Mouse (Mus musculus): Measurements from ENCODE around the gene Ces2f. TPM values are rescaled to one million over a fixed set of nuclear protein-coding genes. Genes with fewer than 3 reads are reported as not detected.
"Not testable (repeated sequence)": the region's sequence is repeated elsewhere in the genome, so short reads cannot be mapped to it uniquely, and the experiment has no call there.

The Ces2f gene
- not detected in 2 replicates for polyA plus RNA-seq (2016; fragmentation: Nextera tagmentation; extraction: Ambion mirVana)

DNA sequence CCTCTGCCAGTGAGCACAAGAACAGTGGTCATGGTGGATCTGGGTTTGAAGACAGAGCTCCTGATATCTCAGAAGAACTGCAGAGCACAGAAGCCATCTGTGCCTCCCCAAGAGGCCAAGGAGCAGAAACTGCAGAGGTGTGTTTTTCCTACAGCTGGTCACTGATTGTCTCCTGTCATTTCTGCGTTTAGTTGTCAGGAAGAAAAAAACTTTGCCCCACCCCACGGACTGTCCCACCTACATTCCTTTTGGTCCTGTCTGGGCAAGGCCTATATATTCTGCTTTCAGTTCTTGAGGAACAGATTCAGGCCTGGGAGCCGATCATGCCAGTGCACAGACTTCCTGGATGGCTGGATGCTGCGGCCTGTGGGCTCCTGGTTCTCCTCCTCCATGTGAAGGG lies at the start of gene Ces2f:
Gene Ces2f, plus strand, starts transcription at position 301 of the 400 bp plus-strand sequence.
- Histone ChIP-seq H3K9me3 (replicated peaks) (no peaks in the 10 kb centered on the region), H3K9ac (no peak within 1 kb of the TSS), H3K36me3 (no peaks in the 10 kb centered on the region), H3K27me3 (replicated peaks) (no peaks in the 10 kb centered on the region), H3K4me1 (replicated peaks) (no peaks in the 10 kb centered on the region), H3K27ac (ENCODE audit: poor library complexity, severe bottlenecking) (no peak within 1 kb of the TSS), H3K4me2 (no peak within 1 kb of the TSS), H3K4me3 (no peak within 1 kb of the TSS)
- 73% methylated on average over 4 of the region's 4 CpGs for WGBS
- ATAC-seq (ENCODE audit: insufficient number of reproducible peaks, low FRiP score), result no peak

DNA sequence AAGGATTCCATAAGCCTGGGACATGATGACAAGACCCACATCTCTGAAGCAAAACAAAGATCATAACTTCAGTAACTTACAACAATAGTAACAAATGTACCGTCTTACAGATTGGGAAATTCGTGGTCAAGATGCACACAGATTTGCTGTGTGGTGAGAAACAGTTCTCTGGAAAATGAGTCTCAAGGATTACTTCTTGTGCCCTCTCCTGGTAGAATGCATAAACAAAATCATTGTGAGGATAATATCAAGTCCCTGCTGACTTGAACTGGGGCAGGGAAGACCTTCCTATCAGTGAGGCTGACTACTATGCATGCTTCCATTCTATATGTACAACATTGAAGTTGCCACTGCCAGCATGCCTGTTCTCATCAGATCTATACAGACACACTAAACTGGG lies 45.4 kb upstream of the Ces2f start:
- no peak overlapping the region for H3K4me3 ChIP-seq
- no peak for ATAC-seq (ENCODE audit: insufficient number of reproducible peaks, low FRiP score)
- H3K4me2 ChIP-seq, result no peak overlapping the region
- no peak overlapping the region for H3K9ac ChIP-seq
- no peaks in the 10 kb centered on the region for H3K4me1 ChIP-seq (replicated peaks)
- no peaks in the 10 kb centered on the region for H3K36me3 ChIP-seq
- H3K9me3 ChIP-seq (replicated peaks), result no peaks in the 10 kb centered on the region
- no peak overlapping the region for H3K27ac ChIP-seq (ENCODE audit: poor library complexity, severe bottlenecking)
- no peaks in the 10 kb centered on the region for H3K27me3 ChIP-seq (replicated peaks)
- WGBS, result 71% methylated on average over 2 of the region's 2 CpGs

DNA sequence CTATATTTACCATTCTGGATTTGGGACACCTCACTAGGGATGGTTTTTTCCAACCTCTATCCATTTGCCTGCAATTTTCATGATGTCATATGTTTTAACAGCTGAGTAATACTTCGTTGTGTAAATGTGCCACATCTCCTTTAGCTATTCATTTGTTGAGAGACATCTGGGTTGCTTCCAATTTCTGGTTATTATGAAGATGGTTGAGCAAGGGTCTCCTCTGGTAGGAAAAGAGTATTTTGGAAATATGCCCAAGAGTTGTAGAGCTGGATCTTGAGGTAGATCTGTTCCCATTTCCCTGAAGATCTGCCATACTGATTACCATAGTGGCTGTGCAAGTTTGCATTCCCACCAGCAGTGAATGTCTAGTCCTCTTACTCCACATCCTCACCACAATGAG lies 40.0 kb upstream of the Ces2f start:
- Histone ChIP-seq H3K9me3 (replicated peaks) (0 out of 2 replicates have a peak, but pooled peaks cover 5% of the 10 kb centered on the region), H3K4me3 (no peak overlapping the region), H3K36me3 (no peaks in the 10 kb centered on the region), H3K27ac (ENCODE audit: poor library complexity, severe bottlenecking) (no peak overlapping the region), H3K4me2 (no peak overlapping the region), H3K9ac (no peak overlapping the region), H3K4me1 (replicated peaks) (no peaks in the 10 kb centered on the region), H3K27me3 (replicated peaks) (no peaks in the 10 kb centered on the region)
- ATAC-seq (ENCODE audit: insufficient number of reproducible peaks, low FRiP score), result no peak
- WGBS, result 50% methylated on average over 1 of the region's 1 CpGs

DNA sequence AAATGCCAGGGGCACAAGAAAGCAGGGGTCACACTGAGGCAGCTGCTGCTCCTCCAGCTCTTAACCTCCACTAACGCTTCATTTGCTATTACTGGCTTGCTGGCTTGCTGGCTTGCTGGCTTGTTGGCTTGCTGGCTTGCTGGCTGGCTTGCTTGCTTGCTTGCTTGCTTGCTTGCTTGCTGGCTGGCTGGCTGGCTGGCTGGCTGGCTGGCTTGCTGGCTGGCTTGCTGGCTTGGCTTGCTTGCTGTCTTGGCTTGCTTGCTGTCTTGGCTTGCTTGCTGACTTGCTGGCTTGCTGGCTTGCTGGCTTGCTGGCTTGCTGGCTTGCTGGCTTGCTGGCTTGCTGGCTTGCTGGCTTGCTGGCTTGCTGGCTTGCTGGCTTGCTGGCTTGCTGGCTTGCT lies 38.1 kb upstream of the Ces2f start:
- not testable (repeated sequence) for H3K4me3 ChIP-seq; H3K9ac ChIP-seq; H3K4me2 ChIP-seq; H3K4me1 ChIP-seq (replicated peaks); H3K36me3 ChIP-seq; ATAC-seq (ENCODE audit: insufficient number of reproducible peaks, low FRiP score); H3K9me3 ChIP-seq (replicated peaks); H3K27ac ChIP-seq (ENCODE audit: poor library complexity, severe bottlenecking); H3K27me3 ChIP-seq (replicated peaks)
- 66% methylated on average over 1 of the region's 1 CpGs for WGBS

DNA sequence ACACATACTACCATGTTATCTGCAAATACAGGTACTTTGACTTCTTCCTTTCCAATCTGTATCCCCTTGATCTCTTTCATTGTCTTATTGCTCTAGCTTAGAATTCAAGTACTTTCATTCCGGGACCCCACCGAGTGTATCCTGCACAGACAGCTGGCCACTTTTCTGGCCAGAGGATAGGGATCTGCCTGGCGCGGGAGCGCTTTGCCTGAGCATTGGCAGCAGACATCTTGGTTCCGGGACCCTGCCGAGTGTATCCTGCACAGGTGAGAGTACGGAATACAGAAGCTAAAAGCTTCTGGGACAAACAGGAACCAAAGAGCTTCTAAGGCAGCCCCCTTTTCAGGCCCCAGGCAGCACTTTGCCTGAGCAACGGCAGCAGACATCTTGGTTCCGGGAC lies 37.5 kb upstream of the Ces2f start:
- not testable (repeated sequence) for H3K9me3 ChIP-seq (replicated peaks); H3K27ac ChIP-seq (ENCODE audit: poor library complexity, severe bottlenecking); H3K36me3 ChIP-seq; H3K27me3 ChIP-seq (replicated peaks); H3K4me2 ChIP-seq; H3K4me1 ChIP-seq (replicated peaks); ATAC-seq (ENCODE audit: insufficient number of reproducible peaks, low FRiP score); H3K4me3 ChIP-seq; H3K9ac ChIP-seq
- 91% methylated on average over 10 of the region's 10 CpGs for WGBS

DNA sequence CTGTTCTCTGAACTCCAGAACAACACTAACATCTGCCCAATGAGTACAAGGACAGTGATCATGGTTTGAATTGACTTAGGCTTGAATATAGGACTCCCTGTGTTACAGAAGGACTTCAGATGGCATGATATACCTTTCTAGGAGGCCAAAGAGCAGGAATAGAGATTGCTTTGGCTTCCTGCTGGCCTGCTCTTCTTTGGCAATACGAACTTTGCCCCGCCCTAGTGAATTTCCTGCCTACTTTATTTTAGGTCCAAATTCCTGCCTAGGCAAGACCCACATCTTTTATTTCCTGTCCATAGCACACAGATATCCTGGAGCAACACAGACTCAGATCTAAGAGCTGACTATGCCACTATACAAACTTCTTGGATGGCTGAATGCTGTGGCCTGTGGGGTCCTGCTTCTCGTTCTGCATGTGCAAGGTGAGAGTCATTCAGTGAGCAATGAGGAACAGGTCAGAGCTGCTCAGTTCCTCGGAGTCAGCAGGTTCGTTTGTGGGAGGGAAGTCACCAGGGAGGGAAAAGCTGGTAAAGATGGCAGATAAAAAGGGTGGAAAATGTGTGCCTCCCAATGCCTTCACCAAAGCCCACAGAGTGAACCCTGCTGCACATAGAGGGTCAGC lies 21.1 kb upstream of the Ces2f start, which contains the start of gene Ces2e:
Gene Ces2e, plus strand, starts transcription at position 289 of the 625 bp plus-strand sequence.
- no peak within 1 kb of the TSS for H3K4me2 ChIP-seq
- H3K27ac ChIP-seq (ENCODE audit: poor library complexity, severe bottlenecking), result no peak within 1 kb of the TSS
- H3K36me3 ChIP-seq, result no peaks in the 10 kb centered on the region
- H3K27me3 ChIP-seq (replicated peaks), result no peaks in the 10 kb centered on the region
- no peak within 1 kb of the TSS for H3K4me3 ChIP-seq
- H3K9ac ChIP-seq, result no peak within 1 kb of the TSS
- no peaks in the 10 kb centered on the region for H3K4me1 ChIP-seq (replicated peaks)
- no peak for ATAC-seq (ENCODE audit: insufficient number of reproducible peaks, low FRiP score)
- H3K9me3 ChIP-seq (replicated peaks), result 0 out of 2 replicates have a peak, but pooled peaks cover 6% of the 10 kb centered on the region
- 65% methylated on average over 5 of the region's 5 CpGs for WGBS

DNA sequence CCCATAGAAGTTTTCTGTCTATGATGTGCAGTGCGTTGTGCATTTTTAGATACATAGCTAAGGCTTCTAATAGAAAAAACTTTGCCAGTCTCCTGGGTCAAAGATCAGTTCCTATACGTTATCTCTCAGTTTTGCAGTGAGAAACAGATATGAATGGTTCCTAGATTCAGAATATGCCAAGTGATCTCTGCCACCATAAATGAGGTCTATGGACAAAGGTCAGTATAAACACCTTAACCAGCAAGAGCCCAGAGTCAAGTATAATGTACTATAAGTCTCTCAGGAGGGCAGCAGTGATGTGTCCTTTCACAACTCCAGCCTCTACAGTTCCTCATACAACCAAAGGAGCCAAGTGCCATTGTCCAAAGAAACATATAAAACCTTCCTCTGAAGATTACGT lies 19.9 kb upstream of the Ces2f start:
- Histone ChIP-seq H3K27ac (ENCODE audit: poor library complexity, severe bottlenecking) (no peak overlapping the region), H3K4me2 (no peak overlapping the region), H3K36me3 (no peaks in the 10 kb centered on the region), H3K4me3 (no peak overlapping the region), H3K9me3 (replicated peaks) (no peaks in the 10 kb centered on the region), H3K9ac (no peak overlapping the region), H3K4me1 (replicated peaks) (no peaks in the 10 kb centered on the region), H3K27me3 (replicated peaks) (no peaks in the 10 kb centered on the region)
- WGBS, result 80% methylated on average over 3 of the region's 3 CpGs
- ATAC-seq (ENCODE audit: insufficient number of reproducible peaks, low FRiP score), result no peak

DNA sequence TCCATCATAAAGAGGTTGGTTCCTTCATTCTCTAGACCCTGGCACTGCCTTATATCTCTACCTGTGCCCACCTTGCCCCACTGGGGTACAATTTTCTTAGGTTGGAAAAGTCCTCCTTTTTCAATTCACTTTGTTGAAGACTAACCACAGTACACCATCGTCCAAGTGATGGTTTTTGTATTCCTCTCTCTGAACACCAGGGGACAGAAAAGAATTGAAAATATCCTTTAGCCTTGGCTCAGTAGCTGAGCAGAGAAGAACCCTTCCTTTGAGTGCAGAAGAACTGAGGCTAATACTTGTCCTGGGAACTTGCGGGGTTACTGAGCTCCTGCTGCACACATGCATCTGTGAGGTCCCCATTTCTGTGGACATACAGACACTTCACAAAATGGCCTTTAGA lies 2.5 kb upstream of the Ces2f start:
- H3K27ac ChIP-seq (ENCODE audit: poor library complexity, severe bottlenecking), result no peak overlapping the region
- H3K4me2 ChIP-seq, result no peak overlapping the region
- H3K9ac ChIP-seq, result no peak overlapping the region
- 70% methylated on average over 2 of the region's 2 CpGs for WGBS
- no peaks in the 10 kb centered on the region for H3K9me3 ChIP-seq (replicated peaks)
- no peaks in the 10 kb centered on the region for H3K4me1 ChIP-seq (replicated peaks)
- H3K4me3 ChIP-seq, result no peak overlapping the region
- H3K27me3 ChIP-seq (replicated peaks), result no peaks in the 10 kb centered on the region
- no peak for ATAC-seq (ENCODE audit: insufficient number of reproducible peaks, low FRiP score)
- H3K36me3 ChIP-seq, result no peaks in the 10 kb centered on the region

DNA sequence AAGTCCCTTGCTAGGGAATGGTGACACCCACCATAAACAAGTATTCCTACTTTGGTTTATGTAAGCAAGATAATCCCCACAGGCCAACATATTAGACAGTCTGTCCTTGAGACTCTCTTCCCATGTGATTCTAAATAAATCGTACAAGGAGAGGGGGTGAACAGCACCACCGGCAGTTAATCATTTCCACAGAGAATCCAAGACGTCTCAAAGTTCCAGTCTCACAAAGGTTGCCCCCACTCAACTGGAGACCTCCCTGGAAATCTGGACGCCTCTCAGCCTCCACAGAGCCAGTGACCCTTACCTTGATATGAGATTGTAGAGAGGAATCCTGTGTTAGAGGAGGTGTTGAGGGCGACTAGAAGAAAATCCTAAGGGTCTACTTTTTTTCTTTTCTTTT lies 1.9 kb downstream of the Ces2f start:
- no peak overlapping the region for H3K27ac ChIP-seq (ENCODE audit: poor library complexity, severe bottlenecking)
- 74% methylated on average over 5 of the region's 5 CpGs for WGBS
- no peaks in the 10 kb centered on the region for H3K9me3 ChIP-seq (replicated peaks)
- H3K27me3 ChIP-seq (replicated peaks), result no peaks in the 10 kb centered on the region
- no peak overlapping the region for H3K4me3 ChIP-seq
- no peak for ATAC-seq (ENCODE audit: insufficient number of reproducible peaks, low FRiP score)
- no peak overlapping the region for H3K9ac ChIP-seq
- no peak overlapping the region for H3K4me2 ChIP-seq
- no peaks in the 10 kb centered on the region for H3K36me3 ChIP-seq
- no peaks in the 10 kb centered on the region for H3K4me1 ChIP-seq (replicated peaks)

DNA sequence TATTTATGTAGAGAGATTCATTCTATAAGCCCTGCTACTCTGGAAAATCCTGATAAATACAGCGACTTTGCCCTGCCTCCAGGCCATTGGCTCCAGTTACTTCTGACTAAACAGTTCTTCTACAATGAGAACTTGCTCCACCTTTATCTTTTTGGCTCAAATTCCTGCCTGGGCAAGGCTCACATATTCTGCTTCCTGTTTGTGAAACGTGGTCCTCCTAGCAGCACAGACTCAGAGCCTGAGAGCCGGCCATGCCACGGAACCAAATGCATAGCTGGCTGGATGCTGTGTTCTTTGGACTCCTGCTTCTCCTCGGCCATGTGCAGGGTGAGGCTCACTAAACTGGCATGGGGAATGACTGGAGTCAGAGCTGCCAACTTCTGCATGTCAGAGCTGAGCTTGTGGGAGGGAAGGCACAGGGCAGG lies 14.4 kb downstream of the Ces2f start, which contains the start of gene Ces2g:
Gene Ces2g, plus strand, starts transcription at position 182 of the 425 bp plus-strand sequence.
- no peaks in the 10 kb centered on the region for H3K27me3 ChIP-seq (replicated peaks)
- no peak within 1 kb of the TSS for H3K27ac ChIP-seq (ENCODE audit: poor library complexity, severe bottlenecking)
- no peaks in the 10 kb centered on the region for H3K4me1 ChIP-seq (replicated peaks)
- H3K4me2 ChIP-seq, result no peak within 1 kb of the TSS
- 50% methylated on average over 5 of the region's 5 CpGs for WGBS
- H3K36me3 ChIP-seq, result no peaks in the 10 kb centered on the region
- H3K9ac ChIP-seq, result no peak within 1 kb of the TSS
- no peak within 1 kb of the TSS for H3K4me3 ChIP-seq
- no peaks in the 10 kb centered on the region for H3K9me3 ChIP-seq (replicated peaks)
- ATAC-seq (ENCODE audit: insufficient number of reproducible peaks, low FRiP score), result no peak

DNA sequence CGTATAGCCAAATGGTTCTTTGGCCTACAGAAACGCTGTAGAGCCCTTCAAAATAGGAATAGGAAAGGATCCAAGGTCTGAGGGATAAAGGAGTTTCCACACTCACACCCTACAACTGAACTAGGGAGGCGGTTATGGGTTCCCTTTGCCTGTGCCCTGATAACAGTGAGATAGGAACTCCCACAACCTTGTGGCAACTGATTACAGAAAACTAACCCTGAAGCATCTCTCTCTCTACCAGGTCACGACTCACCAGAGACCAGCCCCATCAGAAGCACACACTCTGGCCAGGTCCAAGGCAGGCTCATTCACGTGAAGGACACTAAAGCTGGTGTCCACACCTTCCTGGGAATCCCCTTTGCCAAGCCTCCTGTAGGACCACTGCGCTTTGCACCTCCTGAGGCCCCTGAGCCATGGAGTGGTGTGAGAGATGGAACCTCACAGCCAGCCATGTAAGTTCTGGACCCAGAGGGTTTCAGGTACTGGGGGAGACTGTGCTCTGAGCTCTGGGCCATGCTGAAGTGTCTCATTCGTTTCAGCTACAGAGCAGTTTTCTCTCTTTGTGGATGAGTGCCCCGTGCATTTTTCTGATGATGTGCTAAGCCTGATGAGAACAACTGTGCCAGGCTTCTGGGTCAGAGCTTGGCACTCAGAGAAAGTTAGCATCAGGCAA lies 15.2 kb downstream of the Ces2f start:
- no peak for ATAC-seq (ENCODE audit: insufficient number of reproducible peaks, low FRiP score)
- H3K36me3 ChIP-seq, result no peaks in the 10 kb centered on the region
- H3K4me2 ChIP-seq, result no peak overlapping the region
- no peaks in the 10 kb centered on the region for H3K4me1 ChIP-seq (replicated peaks)
- H3K27me3 ChIP-seq (replicated peaks), result no peaks in the 10 kb centered on the region
- no peak overlapping the region for H3K4me3 ChIP-seq
- H3K27ac ChIP-seq (ENCODE audit: poor library complexity, severe bottlenecking), result no peak overlapping the region
- 60% methylated on average over 8 of the region's 8 CpGs for WGBS
- H3K9me3 ChIP-seq (replicated peaks), result no peaks in the 10 kb centered on the region
- no peak overlapping the region for H3K9ac ChIP-seq

All from heart, embryonic 12.5 days (tissue).